Mouse (Mus musculus): ENCODE measurements around the gene Map3k11. TPM values are rescaled to one million over a fixed set of nuclear protein-coding genes. Genes with fewer than 3 reads are reported as not detected.

Gene Map3k11
- total and polyA plus RNA-seq, 3 experiments, result 22.5 to 38.3 TPM; not detected in 1

- H3K9ac ChIP-seq (ENCODE audit: control insufficient read depth, low read depth, low read length, poor library complexity, severe bottlenecking), result no peak overlapping the region
- H3K27me3 ChIP-seq (ENCODE audit: control insufficient read depth in 1 of 2, insufficient read depth in 2 of 2, low read length in 2 of 2), result peaks cover 0 to 2% of the 10 kb centered on the region in 2 experiments; a peak in 1 of 4 replicates
- no peaks in the 10 kb centered on the region for H3K9me3 ChIP-seq (replicated peaks; ENCODE audit: insufficient read depth, low read length)
- no peaks in the 10 kb centered on the region for H3K36me3 ChIP-seq (ENCODE audit: control insufficient read depth in 1 of 2, insufficient read depth in 2 of 2, low read length in 2 of 2)
- no peak overlapping the region for H3K27ac ChIP-seq (ENCODE audit: control insufficient read depth, low read depth, low read length)
- H3K4me3 ChIP-seq (ENCODE audit: control insufficient read depth in 1 of 2, insufficient read depth in 1 of 2, low read depth in 2 of 2, low read length in 2 of 2), result no peak overlapping the region
- H3K79me2 ChIP-seq (ENCODE audit: control insufficient read depth, insufficient read depth, low read length, poor library complexity), result no peaks in the 10 kb centered on the region
- H3K4me1 ChIP-seq (ENCODE audit: control insufficient read depth in 1 of 2, insufficient read depth in 2 of 2, low read length in 2 of 2), result peaks cover 0 to 4% of the 10 kb centered on the region in 2 experiments; a peak in 2 of 4 replicates
- DNase-seq (ENCODE audit: low read depth, low spot score), result no peak
- TF ChIP-seq JUND (IDR thresholded peaks at IDR 0.05; ENCODE audit: low read depth, low read length) (no peak), HCFC1 (IDR thresholded peaks at IDR 0.05; ENCODE audit: low read depth, low read length) (no peak)
Observed at GRCm38 (mm10) chr19:5742241-5742641, 53.7 kb downstream of the Map3k11 start.

- TF ChIP-seq GATA1 (IDR thresholded peaks at IDR 0.05; ENCODE audit: low read depth, low read length) (no peak), CHD1 (IDR thresholded peaks at IDR 0.05; ENCODE audit: low read depth, low read length) (no peak), TAL1 (IDR thresholded peaks at IDR 0.05; ENCODE audit: low read length) (no peak), RCOR1 (IDR thresholded peaks at IDR 0.05; ENCODE audit: low read depth, low read length) (no peak), POLR2AphosphoS2 (IDR thresholded peaks at IDR 0.05; ENCODE audit: low read length) (no peak), RAD21 (IDR thresholded peaks at IDR 0.05; ENCODE audit: low read depth, low read length) (no peak), MEF2A (IDR thresholded peaks at IDR 0.05; ENCODE audit: extremely low read depth, insufficient replicate concordance, low read depth, low read length, poor library complexity, severe bottlenecking) (no peak), SIN3A (IDR thresholded peaks at IDR 0.05; ENCODE audit: low read length) (no peak), ZNF384 (IDR thresholded peaks at IDR 0.05; ENCODE audit: low read depth, low read length) (no peak), EP300 (IDR thresholded peaks at IDR 0.05; ENCODE audit: low read depth in 1 of 2, low read length in 2 of 2) (no peak), NRF1 (IDR thresholded peaks at IDR 0.05; ENCODE audit: insufficient read depth, low read depth, low read length, poor library complexity, severe bottlenecking) (no peak), KAT2A (conservative IDR thresholded peaks at IDR 0.05; ENCODE audit: low read depth, low read length) (no peak), BHLHE40 (IDR thresholded peaks at IDR 0.05; ENCODE audit: borderline replicate concordance, low read depth, low read length) (no peak), USF1 (IDR thresholded peaks at IDR 0.05; ENCODE audit: low read depth, low read length) (no peak), UBTF (IDR thresholded peaks at IDR 0.05; ENCODE audit: borderline replicate concordance, insufficient read depth, low read depth, low read length) (no peak)
- Histone ChIP-seq H3K79me2 (ENCODE audit: control insufficient read depth, insufficient read depth, low read length, poor library complexity) (no peaks in the 10 kb centered on the region), H3K27me3 (ENCODE audit: control insufficient read depth in 1 of 2, insufficient read depth in 2 of 2, low read length in 2 of 2) (peaks cover 0 to 2% of the 10 kb centered on the region in 2 experiments; a peak in 1 of 4 replicates), H3K9ac (ENCODE audit: control insufficient read depth, low read depth, low read length, poor library complexity, severe bottlenecking) (no peak overlapping the region), H3K4me1 (ENCODE audit: control insufficient read depth in 1 of 2, insufficient read depth in 2 of 2, low read length in 2 of 2) (peaks cover 0 to 4% of the 10 kb centered on the region in 2 experiments; a peak in 2 of 4 replicates), H3K27ac (ENCODE audit: control insufficient read depth, low read depth, low read length) (no peak overlapping the region), H3K36me3 (ENCODE audit: control insufficient read depth in 1 of 2, insufficient read depth in 2 of 2, low read length in 2 of 2) (no peaks in the 10 kb centered on the region), H3K4me3 (ENCODE audit: control insufficient read depth in 1 of 2, insufficient read depth in 1 of 2, low read depth in 2 of 2, low read length in 2 of 2) (no peak overlapping the region), H3K9me3 (replicated peaks; ENCODE audit: insufficient read depth, low read length) (no peaks in the 10 kb centered on the region)
- DNase-seq (ENCODE audit: low read depth, low spot score), result no peak
Observed at GRCm38 (mm10) chr19:5743576-5743975, 55.0 kb downstream of the Map3k11 start.
